Mouse (Mus musculus): ENCODE results near the gene Lipn.

GRCm38 (mm10) chr19:34104841-34105240, 37.7 kb downstream of the Lipn start:
- TF ChIP-seq TCF3 (IDR thresholded peaks at IDR 0.05; ENCODE audit: insufficient read length, low read depth) (no peak), USF1 (IDR thresholded peaks at IDR 0.05; ENCODE audit: low read depth) (no peak), POLR2AphosphoS2 (IDR thresholded peaks at IDR 0.05; ENCODE audit: insufficient read length, low read depth) (no peak), POLR2A (IDR thresholded peaks at IDR 0.05; ENCODE audit: insufficient read length, low read depth) (no peak)
